Mouse (Mus musculus) lung, postnatal 36 days (tissue): ENCODE measurements at regions not wholly inside any gene's neighbourhood (a gene's known extent, or its start where the extent isn't known, plus 50 kb on each side); places are given as distances from the start of the nearest gene placed in this dataset.
"Not testable (repeated sequence)": the region's sequence is repeated elsewhere in the genome, so short reads cannot be mapped to it uniquely, and the experiment has no call there.

Source experiments
- DNase-seq: peaks from one replicate; pipeline ENCODE4 v3.0.0; 2022; ENCODE audit warnings: mixed read lengths

DNA sequence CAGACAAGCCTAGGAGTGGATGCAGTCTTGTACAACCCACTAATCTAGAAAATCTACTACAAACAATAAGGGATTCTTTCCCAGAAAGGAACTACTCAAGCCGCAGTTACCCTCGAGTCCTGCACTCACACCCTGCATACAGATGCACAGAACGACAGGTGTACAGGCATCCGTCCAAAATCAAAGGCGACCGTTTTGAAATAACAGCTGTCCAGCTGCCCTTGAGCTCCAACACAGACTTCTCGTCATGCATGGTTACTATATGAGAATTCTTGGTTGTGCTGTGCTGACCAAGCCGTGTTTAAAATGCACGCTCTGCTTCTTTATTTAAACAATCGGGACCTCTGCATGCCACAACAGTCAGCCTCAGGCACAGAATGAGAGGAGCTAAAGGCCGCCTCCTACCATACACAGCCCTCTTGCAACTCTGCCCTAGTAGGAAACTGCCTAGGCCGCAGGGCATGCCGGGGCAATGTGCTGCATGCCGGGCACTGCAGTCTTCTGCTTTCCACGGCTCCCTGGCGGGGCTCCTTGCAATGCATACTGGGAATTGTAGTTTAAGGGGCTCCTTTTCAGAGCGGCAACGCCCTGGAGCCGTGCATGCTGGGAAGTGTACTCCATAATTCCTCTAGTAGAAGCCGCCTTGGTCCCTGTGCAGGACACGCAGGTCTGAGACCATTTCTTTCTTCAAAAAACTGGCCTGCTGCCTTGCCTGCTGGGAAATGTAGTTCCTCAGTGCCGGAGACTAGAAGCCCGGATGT is 237.4 kb upstream of the Myt1l start:
- peak; percentile 98 for DNase-seq

DNA sequence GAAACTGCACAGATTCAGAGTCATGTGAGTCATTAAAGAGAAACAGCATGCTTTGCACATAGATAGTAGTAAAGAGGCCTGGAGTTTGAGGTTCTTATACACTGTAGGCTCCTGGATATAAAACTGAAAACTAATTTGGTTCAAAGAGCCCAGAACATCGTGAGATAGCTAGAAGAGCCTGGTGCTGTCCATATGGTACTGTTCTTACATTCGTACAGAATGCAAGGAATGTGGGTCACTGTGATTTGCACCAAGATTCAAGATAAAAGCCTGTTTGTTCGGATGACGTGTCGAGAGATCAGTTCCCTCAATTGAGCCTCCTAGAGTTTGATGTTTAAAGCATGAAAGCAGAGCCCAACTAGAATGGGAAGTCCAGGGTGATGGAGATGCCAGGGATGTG is 230.2 kb upstream of the Myt1l start:
- DNase-seq: no peak

DNA sequence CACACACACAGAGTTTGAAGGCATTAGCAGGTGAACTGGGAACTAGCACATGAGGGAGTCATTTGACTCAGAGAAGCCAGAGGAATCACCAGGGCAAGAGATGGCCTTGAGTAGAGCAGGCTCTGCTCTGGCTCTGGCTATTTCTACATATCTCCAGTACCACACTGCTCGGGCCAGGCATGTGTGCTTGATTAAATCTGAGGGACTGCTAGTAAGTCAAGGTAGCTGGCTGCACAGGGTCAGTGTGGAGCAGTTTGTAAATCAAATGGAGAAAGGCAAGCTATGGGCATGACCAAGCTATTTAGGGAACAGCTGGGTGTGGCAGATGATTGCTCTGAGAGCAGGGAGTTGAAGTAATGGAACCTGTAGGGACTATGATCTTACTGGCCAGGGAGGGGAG is 212.5 kb upstream of the Myt1l start:
- DNase-seq: no peak

DNA sequence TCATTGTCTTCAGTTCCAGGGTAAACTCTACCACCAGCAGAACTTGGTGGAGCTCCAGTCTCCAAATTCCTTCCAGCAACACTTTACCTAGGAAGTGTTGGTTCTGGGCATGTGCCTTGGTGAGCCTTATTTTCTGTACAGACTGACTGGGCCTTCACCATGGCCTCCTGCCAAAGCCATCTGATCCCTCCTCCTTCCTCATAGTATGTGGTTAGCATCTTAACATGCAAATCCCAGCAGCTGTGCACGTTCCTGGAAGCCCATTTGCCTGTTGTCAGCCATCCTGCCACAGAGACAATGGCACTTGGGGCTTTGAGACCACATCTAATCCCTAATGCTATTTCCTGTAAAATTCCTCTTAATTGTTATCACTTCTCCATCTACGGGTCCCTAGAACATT is 206.7 kb upstream of the Myt1l start:
- no peak for DNase-seq

DNA sequence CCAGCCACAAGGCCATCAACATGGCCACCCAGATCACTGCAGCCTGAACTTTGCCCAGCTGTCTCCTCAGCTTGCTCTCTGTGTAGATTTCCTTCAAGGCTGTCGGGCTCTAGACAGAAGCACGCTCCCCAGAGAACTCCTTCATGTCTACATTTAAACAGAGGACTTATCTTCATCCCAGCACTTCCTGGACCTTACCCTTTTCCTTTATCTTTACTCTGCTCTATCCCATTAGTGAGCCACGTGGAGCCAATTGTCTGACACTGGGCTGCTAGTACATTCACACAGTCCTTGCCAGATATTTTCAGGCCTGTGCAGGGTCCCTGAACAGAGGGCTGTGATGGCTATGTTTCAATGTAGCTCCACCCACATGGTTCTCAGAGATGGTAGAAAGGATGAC is 204.7 kb upstream of the Myt1l start:
- DNase-seq: no peak

DNA sequence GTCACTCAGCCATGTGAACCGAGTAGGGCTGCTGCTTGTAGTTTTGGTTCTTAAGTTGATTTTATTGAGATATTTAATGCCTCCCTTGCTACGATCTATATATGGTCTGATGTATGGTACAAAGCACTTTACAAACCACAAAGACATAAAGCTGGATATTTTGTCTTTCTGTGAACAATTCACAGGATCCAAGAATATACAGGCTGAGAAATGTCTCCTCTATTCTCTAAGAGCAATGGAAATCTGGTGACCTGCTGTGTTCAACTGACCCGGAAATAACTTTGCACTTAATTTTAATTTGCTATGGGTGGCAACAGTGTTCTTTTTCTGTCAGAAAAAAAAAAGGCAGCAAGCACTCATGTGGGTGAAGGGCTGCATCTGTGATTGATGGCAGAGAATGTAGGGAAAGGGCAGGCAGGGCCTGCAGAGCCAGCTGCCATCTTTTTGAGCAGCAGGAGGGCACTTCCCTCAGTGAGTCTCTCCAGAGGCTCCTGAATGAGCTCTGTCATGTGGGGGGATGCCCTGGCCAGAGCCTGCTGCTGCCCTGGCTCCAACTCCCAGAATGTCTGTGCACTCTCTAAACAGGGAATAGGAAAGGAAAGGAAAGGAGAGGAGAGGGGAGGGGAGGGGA is 192.2 kb upstream of the Myt1l start:
- DNase-seq: no peak

DNA sequence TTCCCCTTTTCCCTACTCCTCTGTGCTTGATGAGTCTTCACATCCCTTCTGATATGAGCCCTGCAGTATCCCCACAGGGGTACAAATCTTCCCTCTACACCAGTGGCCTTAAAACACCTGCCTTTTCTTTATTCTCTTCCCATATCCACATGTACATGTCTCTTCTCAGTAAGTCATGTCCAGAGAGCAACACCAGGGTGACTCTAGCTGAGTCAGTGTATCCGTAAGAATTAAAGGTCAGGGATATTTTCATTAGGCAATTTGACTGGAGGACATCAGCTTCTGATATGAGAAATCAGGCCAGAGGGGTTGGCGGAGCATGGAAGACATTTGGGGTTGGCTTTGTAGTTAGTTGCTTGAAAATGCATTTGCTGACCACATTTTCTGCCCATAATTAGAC is 190.8 kb upstream of the Myt1l start:
- no peak for DNase-seq

DNA sequence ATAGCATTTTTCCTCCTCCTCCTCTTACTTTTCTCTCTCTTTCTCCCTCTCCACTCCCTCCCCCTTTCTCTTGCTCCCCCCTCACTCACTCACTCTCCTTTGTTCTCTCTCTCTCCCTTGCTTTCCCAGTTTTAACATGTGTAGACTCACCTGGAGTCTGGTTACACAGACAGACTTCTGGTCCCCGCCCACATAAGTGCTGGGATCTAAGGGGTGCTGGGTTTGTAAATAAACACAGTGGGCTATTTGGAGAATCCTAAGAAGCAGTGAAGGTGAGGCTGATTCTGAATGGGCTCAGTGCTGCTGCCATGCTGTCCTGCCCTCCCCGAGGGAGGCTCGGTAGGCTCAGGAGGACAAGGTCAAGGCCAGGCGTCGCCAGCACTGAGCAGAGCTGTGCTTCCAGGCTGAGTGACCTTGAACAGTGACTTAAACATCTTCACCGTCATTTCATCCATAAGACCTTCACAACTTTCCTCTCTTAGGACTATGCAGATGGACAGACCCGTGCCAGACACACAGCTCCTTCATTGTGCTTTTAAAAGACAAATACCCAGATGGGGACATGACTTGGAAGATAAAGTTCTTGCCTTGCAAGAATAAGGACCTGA is 186.7 kb upstream of the Myt1l start:
- no peak for DNase-seq

DNA sequence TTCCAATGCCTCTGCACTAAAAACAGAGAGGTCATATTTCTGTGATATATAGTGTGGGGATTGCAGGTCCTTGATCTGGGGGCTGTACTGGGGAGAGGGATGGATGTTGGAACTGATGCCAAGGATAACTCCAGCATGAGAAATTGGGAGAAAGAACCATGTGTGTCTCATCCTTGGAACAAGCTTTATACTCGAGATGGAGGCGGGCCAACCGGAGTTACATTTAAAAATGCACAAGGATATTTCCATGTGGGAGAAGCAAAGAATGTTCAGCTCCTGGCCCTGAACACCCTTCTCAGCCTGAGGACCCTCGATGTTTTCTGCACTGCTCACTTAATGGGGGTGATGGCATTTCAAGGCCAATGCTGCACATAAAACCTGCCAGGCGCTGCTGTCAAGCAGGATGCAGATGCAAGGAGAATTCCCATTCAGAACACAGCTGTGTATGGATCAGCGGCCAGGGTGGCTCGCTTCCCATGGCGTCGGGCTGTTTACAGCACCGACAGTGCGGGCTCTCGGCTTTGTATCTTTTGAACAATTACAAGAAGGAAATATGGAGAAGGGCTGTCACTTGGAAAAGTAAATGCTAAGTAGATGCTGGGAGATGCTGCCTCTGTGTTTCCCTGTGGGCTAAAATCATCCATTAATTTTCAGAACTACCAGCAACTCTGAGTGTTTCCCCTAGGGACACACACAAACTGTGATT is 184.9 kb upstream of the Myt1l start:
- DNase-seq: no peak

DNA sequence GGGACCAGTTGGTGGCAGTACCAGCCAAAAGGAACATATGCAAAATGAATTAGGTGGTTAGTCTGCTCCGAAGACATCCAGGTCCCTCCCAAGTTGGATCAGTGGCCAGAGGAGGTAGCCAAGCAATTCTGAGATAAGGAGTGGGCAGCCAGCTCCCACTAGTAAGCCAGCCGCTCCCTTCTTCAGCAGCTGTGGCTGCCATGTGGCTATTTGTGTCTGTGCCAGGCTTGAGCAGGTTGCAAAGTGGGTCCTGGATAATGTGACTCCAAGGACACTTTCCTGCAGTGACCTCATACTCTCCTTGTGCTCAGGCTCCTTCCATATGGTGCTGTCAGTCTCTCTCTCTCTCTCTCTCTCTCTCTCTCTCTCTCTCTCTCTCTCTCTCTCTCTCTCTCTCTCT is 179.5 kb upstream of the Myt1l start:
- DNase-seq: no peak

DNA sequence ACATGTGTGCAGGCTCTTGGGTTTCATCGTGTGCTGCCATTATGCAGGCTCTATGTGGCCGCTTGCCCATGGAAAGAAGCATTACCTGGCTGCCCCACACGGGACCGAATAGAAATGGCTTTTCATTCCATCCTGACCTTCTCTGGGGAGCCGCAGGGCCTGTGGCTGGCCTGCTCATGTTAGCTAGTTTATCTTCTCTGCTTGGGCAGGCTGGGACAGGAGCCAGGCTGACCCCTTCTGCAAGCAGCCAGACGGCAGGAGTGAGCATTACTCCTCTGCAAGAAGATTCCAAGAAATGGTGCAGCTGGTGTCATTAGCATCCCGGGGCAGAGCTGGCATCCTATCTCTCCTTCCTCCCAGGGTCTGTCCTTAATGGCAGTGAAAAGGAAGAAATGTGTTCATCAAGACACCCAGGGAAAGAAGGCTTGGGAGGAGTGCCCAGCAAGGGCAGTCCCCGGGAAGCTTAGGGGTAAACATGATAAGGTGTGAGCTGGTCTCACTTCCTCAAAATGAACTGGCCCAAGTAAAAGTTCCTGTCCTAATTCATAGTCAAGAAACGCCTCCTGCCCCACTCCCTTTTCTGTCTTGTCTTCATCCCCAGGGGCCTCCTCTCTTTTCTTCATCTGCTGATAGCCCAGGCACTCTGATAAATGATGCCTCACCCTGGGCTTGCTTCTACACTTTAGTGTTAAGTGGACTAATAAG is 178.9 kb upstream of the Myt1l start:
- no peak for DNase-seq

DNA sequence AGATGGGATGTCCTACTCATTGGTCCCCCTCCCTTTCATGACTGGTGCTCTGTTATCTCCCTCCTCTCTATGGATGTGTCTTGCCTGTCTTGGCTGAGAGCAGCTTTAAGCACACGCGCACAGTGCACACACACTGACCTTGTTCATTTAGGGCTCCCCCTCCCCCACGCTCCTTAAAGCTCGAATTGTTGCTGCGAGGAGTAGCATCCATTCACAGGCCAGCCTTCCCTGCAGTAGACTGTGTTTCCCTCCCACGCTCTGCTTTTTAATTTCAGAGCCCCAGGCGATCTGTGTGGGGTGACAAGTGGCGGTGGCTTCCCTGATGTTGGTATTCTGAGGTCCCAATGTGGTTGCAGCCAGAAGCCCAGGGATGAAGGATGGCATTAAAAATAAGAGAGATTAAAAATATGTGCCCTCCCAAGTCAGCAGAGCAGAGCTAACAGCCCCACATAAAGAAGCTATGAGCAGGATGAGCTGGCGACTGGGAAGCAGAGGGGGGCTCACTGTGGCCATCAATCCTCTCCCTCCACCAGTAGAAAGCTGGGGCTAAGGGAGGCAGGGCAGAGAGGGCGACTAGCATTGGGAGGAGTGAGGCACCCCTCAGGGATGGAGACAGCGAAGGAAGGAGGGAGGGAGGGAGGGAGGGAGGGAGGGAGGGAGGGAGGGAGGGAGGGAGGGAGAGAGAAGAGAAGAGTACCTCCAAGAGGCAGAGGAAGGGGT is 174.2 kb upstream of the Myt1l start:
- no peak for DNase-seq

DNA sequence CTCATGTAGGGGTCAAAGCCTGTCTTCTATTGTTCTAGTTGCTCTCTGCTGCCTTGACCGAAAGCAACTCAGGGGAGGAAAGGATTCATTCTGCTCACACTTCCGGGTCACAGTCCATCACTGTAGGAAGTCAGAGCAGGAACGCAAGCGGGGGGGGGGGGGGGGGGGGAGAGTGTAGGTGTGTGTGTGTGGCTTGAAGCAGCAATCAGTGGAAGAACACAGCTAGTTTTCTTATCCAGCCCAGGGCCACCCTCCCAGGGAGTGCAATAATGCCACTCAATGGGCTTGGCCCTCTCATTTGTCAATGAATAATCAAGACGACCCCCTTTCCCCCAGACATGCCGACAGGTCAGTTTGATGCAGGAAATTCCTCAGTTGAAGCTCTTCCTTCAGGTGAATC is 173.4 kb upstream of the Myt1l start:
- no peak for DNase-seq

DNA sequence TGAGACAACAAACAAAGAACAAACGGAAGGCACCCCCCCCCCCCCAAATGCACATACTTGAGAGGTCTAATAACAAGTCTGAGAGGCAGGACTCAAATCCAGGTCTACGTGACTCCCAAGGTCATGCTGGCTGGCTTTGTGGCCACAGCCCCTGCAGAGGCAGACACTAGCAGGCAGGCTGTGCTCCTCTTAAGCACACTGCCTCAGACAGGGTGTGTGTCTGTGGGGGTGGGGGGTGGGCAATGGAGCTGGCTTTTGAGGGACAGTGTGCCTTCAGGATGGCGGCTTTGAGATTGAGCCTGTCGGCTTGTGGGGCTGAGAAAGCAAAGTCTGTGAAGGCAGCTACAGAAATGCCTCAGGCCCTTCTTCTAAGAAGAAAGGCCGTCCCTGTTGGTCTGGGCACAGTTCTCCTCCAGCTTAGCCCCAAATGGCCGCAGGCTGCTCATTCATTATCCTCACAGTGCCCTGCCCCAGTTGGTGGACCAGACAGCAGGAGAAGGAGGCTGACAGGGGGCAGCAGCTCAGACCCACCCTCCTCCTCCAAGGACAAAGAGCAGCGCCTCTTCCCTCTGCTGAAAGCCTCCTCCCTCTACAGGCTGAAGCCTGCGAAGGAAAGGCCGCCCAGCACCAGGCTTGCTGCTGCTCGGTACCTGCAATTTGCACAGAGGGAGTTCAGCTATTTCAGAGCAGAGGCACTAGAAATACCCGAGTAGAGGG is 171.3 kb upstream of the Myt1l start:
- DNase-seq: no peak

DNA sequence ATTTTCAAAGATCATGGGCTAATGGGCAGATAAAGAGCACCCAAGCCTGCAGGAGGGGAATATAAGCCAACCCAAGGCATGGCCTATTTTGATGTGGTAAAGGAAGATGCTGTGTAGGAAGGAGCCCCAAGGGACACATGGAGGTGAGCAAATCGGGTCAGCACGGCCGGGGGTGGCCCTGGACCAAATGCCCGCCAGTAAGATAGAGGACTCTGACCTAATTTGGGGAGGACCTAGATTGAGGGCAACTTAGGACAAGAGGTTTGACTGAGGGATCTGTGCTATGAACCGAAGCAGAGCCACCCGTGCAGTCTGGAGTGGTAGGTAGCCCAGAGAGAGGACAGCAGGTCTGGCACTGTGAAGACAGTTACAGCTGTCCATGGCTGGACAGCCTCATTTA is 166.9 kb upstream of the Myt1l start:
- no peak for DNase-seq

DNA sequence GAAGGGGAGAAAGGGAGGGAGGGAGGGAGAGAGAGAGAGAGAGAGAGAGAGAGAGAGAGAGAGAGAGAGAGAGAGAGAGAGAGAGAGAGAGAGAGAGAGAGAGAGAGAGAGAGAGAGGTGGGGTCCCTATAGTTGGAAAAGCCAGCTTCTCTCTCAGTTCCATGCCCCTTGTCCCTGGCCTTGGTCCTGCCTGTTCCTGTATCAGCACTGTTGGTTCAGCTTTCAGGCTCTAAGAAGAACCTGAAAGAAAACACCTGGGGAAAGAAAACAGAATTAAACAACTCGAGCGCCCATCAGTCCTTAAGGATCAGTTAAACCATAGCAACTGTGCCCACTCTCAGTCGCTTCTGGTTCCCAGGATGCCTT is 160.5 kb upstream of the Myt1l start:
- DNase-seq: not testable (repeated sequence)

DNA sequence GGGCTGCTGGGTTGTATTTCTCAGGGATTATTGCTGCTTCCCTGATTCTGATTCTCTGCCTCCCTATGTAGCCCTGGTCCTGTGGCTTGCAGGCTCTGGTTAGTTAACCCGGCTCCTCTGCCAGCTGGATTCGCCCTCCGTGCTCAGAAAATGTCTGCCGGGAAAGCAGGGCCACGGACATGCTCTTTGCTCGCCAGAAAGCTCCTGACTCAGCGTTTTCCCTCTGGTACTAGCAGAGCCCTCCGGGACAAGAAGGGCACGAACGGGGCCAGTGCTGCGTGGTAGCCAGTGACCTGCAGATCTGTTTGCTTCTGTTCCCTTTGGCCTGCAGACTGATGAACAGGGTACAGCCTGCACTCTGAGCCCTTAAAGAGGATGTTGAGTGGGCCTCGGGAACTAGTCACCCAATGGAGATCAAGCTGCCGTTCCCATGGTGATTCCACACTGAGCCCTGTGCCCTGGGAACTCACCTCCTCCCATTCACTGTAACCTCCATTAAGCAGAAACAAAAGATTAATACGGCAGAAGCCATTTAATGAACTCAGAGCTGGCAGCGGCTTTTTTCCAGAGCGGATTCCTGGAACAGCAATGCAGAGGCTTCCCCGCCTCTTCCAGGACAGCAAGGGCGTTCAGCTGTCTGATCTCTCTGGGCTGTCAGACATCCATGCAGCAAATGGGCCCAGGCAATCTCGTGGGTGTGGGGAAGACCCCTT is 159.9 kb upstream of the Myt1l start:
- DNase-seq: peak; percentile 11

DNA sequence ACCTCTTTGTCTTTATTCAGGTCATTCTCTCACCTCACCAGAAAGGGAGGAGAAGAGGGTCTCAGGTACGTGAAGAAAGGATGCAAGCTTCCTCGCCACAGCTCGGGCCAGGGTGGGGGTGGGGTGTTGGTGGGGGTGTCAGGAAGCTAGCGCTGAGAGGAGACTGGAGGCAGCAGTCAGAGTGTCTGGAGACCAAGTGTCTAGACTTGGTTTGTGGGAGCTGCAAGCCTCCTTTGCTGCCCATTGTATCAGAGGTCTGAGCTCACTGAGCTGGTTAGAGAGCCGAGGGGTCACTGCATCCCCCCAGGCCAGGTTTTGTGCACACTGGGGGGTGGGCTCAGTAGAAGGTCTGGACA is 159.4 kb upstream of the Myt1l start:
- no peak for DNase-seq

DNA sequence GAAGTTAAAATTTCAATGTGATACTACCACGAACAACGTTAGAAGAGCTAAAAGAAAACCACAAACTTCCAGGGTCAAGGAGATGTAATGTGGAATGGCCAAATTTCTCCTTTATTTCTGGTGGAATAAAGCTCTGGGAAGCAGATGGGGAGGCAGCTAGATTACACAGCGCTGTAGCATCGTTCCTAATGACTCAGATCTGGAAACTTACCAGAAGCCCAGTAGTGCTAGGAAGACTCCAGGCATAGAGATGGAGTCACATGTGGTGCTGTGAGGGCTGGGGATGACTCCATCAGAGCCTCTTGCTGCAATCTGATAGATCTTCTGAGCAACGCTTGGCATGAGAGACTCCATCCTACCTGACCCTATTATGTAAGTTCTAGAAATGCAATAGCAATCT is 136.4 kb upstream of the Myt1l start:
- no peak for DNase-seq

DNA sequence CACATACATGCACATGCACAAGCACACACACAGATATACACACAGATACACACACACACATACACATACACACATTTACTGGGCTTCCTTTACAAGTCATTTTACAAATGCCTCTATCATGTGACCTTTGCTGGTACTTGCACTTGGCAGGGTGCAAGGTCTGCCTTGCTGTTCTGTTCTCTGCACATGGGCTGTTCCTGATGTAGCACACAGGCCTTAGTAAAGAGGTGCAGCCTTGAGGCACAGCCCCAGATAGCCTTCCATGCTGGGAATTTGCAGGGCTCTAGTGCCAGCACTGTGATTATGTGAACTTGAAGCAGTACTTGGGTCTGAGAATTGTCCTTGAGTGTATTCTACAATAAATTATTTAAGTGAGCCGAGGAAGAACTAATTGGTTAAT is 133.9 kb upstream of the Myt1l start:
- no peak for DNase-seq

DNA sequence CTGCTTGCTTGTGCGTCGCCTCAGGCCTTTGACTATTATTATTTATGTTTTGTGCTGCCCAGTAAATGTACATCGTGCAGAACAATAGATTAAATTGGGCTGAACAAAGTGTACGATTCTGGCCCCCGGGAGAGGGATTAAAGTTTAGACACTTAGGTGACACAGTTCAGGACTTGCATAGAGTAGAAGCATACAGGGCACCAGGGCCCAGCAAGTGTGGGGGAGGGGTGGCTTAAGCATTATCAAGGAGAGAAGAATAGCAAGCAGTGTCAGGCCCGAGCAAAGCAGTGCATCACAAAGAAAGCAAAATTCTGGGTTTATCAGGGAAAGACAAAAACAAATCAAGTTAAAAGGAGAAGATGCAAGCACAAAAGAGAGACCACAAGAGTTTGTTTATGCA is 133.3 kb upstream of the Myt1l start:
- DNase-seq: no peak
